Mouse (Mus musculus): ENCODE results near the gene Tmem19.
"Not testable (repeated sequence)": the region's sequence is repeated elsewhere in the genome, so short reads cannot be mapped to it uniquely, and the experiment has no call there.

The Tmem19 gene

DNA sequence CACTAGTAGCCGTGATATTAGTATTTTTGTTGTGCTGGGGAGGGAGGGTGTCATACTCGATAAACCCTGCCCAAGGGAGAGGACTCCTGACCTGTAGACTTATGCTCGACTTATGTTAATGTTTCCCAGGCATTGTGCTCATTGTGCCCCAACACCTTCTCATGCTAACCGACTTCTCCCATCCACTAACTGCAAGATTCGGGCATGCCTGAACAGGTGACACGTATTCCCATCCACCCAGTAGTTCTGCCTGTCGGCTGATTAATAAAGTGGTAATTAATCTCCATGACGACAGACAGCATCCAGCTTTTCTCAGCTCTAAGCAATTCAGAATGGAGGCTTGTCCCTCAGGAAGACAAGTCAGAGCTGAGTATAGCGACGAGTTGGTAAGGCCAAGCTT lies 13.3 kb downstream of the Tmem19 start:
- DNase-seq (ENCODE audit: low spot score): no peak

DNA sequence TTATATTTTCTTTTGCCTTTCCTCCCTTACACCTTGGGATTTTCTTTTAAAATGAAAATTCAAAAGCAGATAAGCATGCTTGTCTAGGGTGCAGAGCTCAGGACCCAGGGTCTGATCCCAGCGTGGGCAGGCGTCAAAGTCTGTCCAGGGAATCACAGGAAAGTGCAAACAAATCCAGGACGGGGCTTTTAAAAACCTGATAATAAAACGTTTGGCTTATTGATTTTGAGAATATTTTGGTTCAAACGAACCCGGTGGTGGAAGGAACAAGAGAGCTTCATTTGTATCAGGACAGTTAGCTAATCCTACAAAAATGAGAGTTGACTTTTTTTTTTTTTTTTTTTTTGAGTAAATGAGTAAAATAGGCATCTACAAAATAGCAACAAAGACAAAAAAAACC lies 14.2 kb downstream of the Tmem19 start:
- no peak for DNase-seq (ENCODE audit: low spot score)

DNA sequence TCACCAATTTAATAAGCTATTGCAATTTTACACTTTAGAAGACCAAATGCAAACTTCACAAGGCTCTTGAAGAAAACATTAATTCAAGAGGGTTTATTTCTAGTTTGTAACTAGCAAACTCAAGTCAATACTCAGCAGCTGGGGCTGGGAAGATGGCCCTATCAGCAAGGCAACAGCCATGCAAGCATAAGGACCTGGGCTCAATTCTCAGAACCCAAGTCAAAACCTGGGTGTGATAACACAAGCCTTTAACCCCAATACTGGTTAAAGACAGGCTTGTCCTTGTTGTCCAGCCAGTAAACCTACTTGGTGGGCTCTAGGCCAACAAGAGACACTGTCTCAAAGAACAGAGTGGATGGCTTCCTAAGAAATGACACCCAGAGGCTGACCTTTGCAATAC lies 15.9 kb downstream of the Tmem19 start:
- DNase-seq (ENCODE audit: low spot score): no peak

DNA sequence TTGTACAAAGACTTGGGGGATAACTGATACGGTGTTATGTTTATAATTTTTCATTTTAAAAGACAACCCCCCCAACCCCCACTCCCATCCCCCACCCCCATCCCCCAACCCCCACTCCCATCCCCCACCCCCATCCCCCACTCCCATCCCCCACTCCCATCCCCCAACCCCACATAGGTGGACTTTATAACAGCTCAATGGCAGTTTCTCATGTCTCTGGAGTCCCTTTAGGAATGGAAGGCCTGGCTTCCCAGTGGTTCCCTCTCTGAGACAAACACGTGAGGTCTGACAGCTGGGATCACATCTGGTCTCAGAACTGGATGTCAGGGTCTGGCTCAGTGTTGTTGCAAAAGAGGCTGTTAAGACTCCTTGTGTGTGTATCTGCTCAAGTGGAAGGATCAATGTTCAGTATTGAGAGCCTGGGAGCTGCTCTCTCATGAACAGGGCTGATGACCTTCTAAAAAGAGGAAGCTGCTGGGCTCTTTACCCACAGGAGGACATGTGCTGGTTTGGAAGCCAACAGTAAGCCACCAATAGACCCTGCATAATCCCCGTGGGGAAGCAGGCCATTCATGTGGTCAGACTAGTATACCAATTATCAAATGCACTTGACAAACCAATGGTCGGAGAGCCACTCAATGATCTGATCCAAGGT lies 19.4 kb downstream of the Tmem19 start:
- no peak for DNase-seq (ENCODE audit: low spot score)

DNA sequence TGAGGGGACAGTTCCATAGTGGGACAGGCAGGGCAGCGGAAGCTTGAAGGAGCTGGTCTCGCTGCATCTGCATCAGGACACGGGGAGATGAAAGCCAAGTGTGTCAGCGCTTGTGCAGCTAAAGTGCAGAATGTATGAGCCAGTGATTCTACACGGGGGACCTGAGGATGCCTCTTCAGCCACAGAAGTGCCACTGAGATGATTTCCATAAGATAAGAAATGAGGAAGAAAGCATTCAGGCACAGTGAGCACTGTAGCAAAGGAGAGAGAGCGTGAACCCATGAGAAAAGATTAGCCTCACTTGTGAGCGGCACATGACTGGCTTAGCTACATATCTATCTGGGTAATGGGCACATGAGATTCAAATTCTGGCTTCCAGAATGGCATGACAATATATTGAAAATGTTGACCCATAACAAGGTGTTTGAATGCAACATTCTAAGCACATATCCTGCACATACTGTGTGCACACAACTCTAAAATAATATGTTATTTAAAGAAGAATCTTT lies 22.4 kb downstream of the Tmem19 start:
- DNase-seq (ENCODE audit: low spot score): no peak

DNA sequence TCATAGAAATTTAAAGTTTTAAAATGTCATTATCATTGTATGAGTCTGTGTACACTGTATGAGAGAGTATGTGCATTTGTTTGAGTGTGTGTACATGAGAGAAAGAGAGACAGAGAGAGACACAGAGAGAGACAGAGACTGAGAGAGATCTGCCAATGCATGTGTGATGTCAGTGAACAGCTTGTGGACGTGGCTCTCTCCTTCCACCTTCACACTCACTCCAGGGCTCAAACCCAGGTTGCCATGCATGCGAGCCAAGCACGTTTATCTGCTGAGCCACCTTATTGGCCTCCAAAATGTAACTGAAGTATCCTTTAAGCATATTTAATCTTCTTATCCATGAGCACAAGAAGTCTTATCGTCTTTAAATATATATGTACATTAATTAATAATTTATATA lies 25.4 kb downstream of the Tmem19 start:
- no peak for DNase-seq (ENCODE audit: low spot score)

DNA sequence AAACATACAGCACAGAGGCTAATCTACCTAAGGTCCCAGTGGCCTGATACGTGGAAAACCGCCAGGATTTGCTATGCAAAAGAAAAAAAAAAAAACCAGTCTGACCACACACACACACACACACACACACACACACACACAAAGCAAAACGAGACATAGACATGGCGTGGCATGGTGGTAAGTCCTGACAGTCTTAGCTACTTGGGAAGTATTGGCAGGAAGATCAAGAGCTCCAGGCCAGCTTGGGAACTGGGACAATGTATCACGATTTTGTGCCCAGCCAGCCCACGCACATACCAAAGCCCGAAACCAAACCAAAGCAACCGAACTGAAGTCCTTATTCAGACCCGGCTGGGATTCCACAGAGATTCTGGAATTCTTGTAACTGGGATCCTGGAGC lies 28.8 kb downstream of the Tmem19 start:
- DNase-seq (ENCODE audit: low spot score): no peak

DNA sequence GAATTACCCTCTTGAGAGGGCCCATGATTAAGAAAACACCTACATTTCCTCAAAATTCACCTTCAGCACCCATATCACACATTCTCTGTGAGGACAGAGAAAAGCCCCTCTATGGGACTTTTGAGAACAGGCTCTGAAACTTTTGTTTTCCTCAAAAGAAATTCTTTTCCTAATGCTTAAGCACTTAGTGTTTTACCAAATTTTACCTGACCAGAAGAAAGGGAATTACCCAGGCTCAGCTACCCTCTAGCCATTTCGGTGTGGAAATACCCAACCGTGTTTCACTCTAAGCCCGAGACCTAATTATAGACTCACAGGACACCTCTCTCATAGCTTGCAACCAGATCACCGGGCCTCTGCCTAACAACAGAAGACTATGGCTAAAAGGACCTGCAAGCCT lies 29.3 kb downstream of the Tmem19 start:
- DNase-seq (ENCODE audit: low spot score): no peak

DNA sequence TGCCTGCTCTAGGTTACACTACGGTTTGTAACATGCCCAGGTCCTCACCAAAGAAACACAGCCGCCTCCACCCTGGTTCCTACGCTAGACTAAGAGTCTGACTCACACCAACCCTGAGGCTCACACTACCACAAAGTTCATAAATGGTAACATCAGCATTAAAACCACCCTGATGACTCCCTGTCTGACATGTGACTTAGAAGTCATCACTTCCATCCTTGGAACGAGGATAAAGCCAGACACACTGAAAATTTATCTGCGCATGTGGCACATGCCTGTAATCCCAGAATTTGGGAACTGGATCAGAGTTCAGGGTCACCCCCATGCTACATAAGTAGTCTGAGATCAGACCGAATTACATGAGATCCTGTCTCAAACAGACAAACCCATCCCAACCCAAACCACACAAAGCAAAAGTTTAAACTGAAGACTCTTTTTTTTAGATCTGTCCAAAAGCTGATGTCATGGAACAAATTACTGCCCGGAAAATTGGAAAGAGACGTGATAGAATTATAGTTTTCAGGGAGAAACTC lies 29.8 kb downstream of the Tmem19 start:
- DNase-seq (ENCODE audit: low spot score): no peak

DNA sequence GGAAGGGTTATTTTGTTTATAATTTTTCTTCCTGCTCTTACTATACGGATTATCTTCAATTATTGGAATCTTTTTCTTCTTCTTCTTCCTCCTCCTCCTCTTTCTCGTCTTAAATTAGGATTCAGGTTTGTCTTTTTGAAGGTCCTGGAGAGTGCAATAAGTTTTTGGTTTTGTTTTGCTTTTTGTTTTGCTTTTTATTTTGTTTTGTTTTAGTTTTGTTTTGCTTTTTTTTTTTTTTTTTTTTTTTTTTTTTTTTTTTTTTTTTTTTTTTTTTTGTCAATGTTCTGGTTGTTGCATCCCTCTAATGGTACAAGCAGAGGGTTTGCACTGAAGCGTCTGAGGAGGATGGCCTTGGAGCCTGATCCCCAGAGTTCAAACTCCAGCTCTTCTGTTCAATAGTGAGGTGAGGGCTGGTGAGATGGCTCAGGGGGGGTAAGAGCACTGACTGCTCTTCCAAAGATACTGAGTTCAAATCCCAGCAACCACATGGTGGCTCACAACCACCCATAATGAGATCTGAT lies 33.2 kb downstream of the Tmem19 start:
- no peak for DNase-seq (ENCODE audit: low spot score)

DNA sequence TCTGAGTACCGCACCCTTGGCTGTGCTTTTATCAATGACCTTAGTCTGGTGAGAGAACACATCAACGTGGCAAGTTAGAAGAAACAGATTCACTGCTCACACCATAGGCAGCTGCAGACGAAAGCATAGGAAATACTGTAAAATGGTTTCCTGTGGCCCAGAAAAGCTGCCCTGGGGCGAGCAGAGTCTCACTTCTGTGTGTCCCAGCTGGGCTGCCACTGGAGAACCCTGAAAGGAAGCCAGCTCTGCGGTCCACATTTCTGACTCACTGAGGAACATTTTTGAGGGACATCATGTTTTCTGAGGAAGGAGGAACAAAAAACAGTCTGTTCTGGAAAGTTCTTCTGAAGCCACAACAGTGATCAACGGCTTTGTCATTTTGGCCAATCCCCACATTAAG lies 33.8 kb downstream of the Tmem19 start:
- DNase-seq (ENCODE audit: low spot score): no peak

DNA sequence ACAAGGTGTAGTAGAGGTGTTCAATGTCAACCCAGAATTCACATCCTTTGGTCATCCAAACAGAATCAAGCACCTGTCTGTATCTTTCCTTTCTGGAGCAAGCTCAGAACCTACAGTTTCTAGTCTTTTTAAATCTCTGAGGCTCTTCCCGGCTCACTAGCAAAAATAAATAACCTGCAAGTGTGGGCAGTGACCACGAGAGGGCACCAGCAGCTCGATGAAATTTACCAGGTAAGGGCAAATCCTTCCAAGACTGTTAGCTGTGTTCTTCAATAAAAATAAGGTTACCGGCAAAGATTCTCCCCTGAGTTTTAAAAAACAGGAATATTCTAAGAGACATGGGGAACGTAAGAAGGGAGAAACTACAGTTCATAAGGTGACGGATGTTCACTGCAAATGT lies 39.0 kb downstream of the Tmem19 start:
- peak; percentile 61 for DNase-seq (ENCODE audit: low spot score)

DNA sequence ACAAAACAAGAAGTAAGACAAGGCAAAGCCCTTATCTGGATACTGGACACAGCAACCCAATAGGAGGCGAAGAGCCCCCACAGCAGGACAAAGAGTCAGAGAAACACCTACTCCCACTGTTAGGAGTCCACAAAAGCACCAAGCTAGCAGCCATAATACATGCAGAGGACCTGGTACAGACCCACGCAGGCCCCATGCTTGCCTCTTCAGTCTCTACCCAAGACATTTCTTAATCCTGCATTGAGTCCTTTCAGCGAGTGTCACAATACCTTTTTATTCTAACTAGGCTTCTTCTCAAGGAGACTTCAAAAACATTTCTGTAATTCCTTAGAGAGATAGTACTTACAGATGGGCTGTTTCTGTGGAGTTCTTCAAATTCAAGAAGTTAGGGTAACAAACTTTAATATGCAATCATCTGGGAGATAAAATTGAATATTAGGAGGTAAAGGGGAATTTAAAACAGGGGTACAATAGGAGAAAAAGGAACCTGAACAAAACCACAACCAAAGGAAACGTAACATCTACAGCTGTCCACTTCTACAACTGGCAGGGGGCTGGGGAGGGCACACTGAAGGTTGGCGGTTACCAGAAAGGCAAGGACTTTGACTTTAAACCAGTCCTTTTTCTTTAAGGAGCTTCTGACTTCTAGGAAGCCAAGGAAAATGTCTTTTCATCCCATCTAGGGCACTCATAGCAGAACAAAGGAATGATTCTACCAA lies 40.8 kb downstream of the Tmem19 start:
- no peak for DNase-seq (ENCODE audit: low spot score)

DNA sequence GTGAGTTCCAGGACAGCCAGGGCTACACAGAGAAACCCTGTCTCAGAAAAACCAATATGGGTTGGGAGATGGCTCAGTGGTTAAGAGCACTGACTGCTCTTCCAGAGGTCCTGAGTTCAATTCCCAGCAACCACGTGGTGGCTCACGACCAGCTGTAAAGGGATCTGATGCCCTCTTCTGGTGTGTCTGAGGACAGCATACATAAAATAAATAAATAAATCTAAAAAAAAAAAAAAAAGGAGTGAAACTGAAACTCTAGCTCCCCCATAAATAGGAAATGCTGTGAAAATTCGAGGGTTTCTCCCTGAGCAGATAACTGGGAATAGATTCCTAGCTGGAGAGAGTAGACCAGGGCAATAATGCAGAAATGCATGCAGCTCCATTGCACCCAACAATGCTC lies 43.9 kb downstream of the Tmem19 start:
- not testable (repeated sequence) for DNase-seq (ENCODE audit: low spot score)

DNA sequence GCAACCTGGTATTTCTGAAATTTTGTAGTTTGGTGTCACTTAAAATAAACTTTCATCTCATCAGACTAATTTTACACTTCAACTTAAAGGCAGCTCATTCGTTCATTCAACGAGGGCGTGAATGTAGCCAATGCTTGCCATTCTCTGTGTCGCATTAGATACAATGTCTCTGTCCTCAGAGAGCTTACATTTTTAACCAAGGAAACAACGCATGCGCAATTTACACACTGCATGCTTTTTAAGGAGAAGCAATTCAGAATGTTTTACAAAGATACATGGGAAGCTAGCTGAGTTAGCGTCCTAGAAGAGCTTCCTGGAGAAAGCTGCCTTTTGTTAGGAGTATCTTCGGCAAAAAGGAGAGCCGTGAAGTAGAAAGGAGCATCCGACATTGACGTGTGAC lies 46.0 kb downstream of the Tmem19 start:
- DNase-seq (ENCODE audit: low spot score): no peak

DNA sequence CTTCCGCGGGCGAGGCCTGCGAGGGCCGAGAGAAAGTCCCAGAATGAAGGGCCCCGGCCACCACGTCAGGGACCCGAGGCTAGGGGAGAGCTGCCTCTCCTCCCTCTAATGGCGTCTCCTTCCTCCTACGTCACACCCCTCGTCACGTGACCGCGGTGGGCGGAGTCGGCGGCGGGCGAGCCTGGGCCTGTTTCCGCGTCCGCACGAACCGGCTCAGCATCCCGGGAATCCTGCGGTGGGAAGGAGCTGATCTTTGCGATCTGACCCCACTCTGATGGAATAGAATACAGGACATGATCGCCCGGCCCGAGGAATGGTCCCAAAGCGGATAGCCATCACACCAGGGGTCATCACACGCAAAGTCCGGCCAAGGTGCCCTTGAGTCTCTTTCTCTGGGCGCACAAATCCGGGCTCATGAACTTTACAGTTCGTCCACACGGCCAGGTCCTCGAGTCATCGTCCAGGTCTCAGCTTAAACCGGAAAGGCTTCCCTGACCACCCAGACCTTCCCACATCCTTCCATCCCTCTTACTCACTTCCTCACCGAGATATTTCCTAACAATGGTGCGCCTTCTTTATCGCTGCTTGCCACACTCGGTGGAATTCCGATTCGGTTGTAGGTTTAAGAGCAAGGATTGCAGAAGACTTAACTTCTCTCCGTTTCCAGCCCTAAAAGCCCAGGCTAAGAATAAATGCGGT lies 46.7 kb downstream of the Tmem19 start, which contains the start of gene Rab21:
Gene Rab21, minus strand, starts transcription at position 122 of the 699 bp plus-strand sequence.
- DNase-seq (ENCODE audit: low spot score): peak; percentile 99

DNA sequence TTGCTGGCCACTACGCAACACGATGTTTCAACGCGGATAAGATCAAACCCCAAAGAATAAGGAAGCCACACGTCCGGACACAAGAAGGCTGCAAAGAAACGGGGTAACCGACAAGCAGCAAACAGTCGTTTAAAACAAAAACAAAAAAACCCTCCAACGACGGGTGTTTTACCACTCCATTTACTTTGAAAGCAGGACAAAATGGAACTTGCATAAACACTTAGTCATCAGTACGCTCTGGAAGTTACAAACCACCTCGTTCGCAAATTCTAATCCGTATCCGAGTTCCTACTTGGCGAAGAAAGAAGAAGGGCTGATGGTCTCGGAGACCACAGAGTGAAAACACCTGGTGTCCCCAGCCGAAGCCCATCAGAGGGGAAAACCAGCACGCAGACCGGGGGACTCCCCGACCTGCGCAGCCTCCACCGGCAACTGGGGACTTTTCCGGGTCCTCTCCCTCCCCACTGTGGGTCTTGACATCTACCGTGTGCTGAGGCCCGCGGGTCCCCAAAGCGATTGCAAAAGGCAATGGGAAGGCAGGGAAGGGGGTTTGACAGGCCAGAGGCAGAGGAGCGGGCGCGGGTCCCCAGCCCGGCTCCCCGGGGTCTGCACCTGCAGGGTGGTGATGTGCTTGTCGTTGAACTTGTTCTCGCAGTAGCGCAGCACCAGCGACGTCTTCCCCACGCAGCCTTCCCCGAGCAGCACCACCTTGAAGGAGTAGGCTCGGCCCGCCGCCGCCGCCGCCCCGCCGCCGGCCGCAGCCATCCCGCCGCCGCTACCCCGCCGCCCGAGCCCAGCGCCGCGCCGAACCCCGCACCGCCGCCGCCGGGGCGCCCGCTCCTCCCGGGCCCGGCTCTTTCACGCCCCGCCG lies 47.5 kb downstream of the Tmem19 start:
- DNase-seq (ENCODE audit: low spot score): no peak

DNA sequence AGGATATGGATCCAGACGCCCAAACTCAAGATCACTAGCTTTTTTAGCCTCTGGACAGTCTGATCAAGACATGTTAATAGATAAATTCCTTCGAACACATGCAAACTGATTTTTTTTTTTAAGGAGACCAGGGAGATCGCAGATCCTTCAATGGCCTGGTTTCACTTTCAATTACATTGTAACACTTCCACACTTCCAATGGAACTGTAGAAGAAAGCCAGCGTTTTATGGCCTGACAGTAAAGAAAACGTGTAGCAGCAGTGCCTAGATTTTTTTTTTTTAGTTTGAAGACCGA lies 48.1 kb downstream of the Tmem19 start:
- no peak for DNase-seq (ENCODE audit: low spot score)

DNA sequence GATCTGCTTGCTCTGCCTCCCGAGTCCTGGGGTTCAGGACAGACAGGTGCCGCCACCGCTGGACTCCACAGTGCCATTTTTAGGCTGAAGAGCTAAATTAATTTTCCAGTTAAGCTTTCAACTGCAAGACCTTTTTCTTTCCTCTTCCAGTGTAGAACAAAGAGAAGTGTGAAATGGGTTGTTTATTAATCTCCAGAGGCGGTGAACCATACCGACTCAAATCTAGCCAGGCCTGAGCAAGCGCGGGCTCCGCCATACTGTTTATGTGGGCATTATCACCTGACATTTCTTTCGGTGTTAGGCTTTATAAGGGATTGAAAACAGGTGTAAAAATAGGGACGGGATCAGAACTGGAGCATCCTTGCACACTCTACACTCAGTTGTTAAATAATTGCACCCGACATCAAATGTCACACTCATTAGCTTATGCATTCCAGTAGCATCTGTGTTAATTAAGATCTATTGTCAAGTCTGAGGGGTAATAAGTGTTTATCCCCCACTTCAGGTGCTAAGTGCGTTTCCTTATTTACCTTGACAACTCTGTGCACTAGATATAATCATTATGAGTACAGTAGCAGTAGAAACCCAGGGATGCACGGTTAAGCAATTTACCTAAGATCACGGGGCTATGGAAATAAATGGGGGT lies 48.5 kb downstream of the Tmem19 start:
- no peak for DNase-seq (ENCODE audit: low spot score)

DNA sequence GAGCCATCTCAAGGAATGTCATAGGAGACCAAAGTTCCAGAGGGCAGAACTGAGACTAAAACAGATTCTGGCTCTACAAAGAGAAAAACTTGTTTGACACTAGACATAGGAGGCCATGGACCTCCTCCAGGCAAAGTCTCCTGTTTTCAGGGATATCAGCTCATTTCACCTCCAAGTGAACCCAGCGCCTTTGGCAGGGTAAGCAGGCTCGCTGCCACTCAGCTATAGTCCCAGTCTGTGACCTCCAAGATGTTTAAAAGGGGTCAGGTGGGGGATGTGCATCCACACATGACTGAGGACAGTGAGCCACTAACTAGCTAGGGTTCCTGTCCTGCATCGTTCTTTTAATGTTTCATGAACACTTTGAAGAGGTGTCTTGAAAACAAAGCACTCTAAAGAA lies 49.6 kb downstream of the Tmem19 start:
- DNase-seq (ENCODE audit: low spot score): no peak

DNA sequence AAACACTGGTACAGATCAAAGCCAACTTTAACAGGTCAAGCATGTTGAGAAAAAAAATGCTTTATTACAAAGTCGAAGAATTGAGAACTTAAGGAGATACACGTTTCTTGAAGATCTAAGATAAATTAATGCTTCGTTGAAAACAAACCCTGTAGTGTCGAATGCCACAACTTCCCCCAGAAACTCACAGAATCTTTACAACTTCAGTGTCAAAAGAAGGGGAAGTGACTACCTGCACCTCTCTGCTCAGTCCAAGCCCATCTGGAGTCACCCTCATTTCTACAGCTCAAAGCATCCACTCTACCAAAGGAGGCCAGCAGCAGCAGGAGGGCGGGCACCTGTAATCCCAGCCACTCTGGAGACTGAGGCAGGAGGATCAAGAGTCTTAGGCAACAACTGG lies 50.1 kb downstream of the Tmem19 start:
- no peak for DNase-seq (ENCODE audit: low spot score)

Measured in ovary, postnatal 14 days (tissue).